ENCODE assay signal across 18 mouse cellular contexts in the genomic region with DNA sequence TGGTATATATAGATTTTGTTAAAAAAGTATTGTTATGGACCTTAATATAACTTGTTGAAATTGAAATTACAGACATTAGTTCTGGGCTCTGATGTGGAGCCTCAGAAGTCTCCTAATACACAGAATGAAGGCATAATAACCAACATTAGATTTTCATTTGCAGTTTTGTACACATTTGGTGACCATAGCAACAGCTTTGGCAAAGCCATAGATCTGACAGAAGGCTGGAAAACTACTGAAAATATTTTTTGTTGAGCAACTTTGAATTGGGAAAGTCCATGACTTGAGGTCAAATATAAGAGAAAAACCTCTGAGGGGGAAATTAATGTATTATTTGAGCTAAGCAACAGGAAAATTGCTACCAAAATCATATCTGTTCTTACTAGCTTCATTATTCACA.
"Had no signal": no experiment of that assay in that cellular context is flagged by ENCODE, and none has a peak within 500 bp of the region (broad histone marks: within the 10 kb centered on the region; RNA-seq: fewer than 3 reads in every experiment).

No protein-coding gene starts in this region.

- H3K4me3 ChIP-seq: intestine, embryonic 15.5 days; kidney, embryonic 15.5 days; limb, embryonic 12.5 days; limb, embryonic 15.5 days; midbrain, embryonic 12.5 days had no signal

- H3K27ac ChIP-seq: intestine, embryonic 15.5 days; kidney, embryonic 15.5 days; limb, embryonic 12.5 days; limb, embryonic 15.5 days; liver, embryonic 14.5 days; macrophage; midbrain, embryonic 12.5 days had no signal

- DNase-seq: kidney, adult 11 months; kidney, adult 8-10 months; kidney, postnatal 10 days; kidney, postnatal 4 days; left cerebral cortex, postnatal 4 days; liver, postnatal 0 days; lung, embryonic 14.5 days; right cerebral cortex, postnatal 25 days; thymus, adult 2 months; thymus, postnatal 14 days; thymus, postnatal 4 days had no signal
